27 mouse cellular contexts compared by ENCODE assay signal in the genomic region with DNA sequence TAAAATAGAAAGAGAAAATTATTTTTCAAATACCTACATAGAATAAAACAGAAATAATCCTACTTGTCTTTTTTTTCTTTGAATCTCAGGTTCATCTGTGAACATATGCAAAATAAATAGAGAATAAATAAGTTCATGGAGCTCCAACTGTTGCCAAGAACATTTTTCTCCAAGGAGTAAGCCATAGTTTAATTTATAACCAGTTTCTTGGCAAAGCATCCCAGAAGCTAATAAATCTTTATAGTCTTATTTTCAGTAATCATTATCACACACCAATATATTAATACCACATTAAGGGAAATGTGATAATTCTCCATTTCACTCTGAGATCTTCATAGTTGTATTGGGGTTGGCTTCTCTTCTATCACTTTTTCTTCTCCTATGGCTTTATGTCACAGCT.
"Had no signal": no experiment of that assay in that cellular context is flagged by ENCODE, and none has a peak within 500 bp of the region (broad histone marks: within the 10 kb centered on the region; RNA-seq: fewer than 3 reads in every experiment).

No protein-coding gene starts in this region.

- H3K4me1 ChIP-seq: embryonic facial prominence, embryonic 10.5 days; embryonic facial prominence, embryonic 12.5 days; embryonic facial prominence, embryonic 13.5 days; embryonic facial prominence, embryonic 15.5 days; forebrain, embryonic 10.5 days; forebrain, embryonic 12.5 days; forebrain, embryonic 13.5 days; forebrain, embryonic 15.5 days had no signal

- H3K27me3 ChIP-seq: embryonic facial prominence, embryonic 12.5 days; embryonic facial prominence, embryonic 13.5 days; embryonic facial prominence, embryonic 15.5 days; forebrain, embryonic 12.5 days; forebrain, embryonic 13.5 days; forebrain, embryonic 15.5 days had no signal

- H3K4me3 ChIP-seq: embryonic facial prominence, embryonic 10.5 days; embryonic facial prominence, embryonic 12.5 days; embryonic facial prominence, embryonic 13.5 days; embryonic facial prominence, embryonic 15.5 days; erythroblast, embryonic 14.5 days; forebrain, embryonic 10.5 days; forebrain, embryonic 12.5 days; forebrain, embryonic 13.5 days; forebrain, embryonic 15.5 days; gastrocnemius, adult 2 months; heart, adult 2 months had no signal

- H3K36me3 ChIP-seq: embryonic facial prominence, embryonic 10.5 days; embryonic facial prominence, embryonic 12.5 days; embryonic facial prominence, embryonic 13.5 days; embryonic facial prominence, embryonic 15.5 days; forebrain, embryonic 10.5 days; forebrain, embryonic 12.5 days; forebrain, embryonic 15.5 days had no signal

- DNase-seq: cerebellum, adult 2 months; cerebellum, adult 8-10 months; cerebellum, adult 9-10 months; cerebellum, adult 9-11 months; cerebellum, postnatal 10 days; cerebellum, postnatal 14 days; cerebellum, postnatal 25 days; cerebellum, postnatal 36 days; embryo, embryonic 11 days; forebrain, postnatal 0 days; gastrocnemius, adult 2 months; gastrocnemius, postnatal 10 days; gastrocnemius, postnatal 14 days; gastrocnemius, postnatal 25 days; gastrocnemius, postnatal 36 days; heart, adult 11 months; heart, adult 18-20 months; heart, adult 2 months had no signal

- H3K27ac ChIP-seq: embryonic facial prominence, embryonic 10.5 days; embryonic facial prominence, embryonic 12.5 days; embryonic facial prominence, embryonic 13.5 days; embryonic facial prominence, embryonic 15.5 days; forebrain, embryonic 10.5 days; forebrain, embryonic 12.5 days; forebrain, embryonic 13.5 days; forebrain, embryonic 15.5 days; gastrocnemius, adult 2 months; heart, adult 2 months had no signal
